Mouse (Mus musculus): ENCODE data around the gene Tm7sf3. TPM values are rescaled to one million over a fixed set of nuclear protein-coding genes. Genes with fewer than 3 reads are reported as not detected.

Tm7sf3 gene
- polyA plus RNA-seq, 1 experiment from 2014 or later, result 21.9 TPM

DNA sequence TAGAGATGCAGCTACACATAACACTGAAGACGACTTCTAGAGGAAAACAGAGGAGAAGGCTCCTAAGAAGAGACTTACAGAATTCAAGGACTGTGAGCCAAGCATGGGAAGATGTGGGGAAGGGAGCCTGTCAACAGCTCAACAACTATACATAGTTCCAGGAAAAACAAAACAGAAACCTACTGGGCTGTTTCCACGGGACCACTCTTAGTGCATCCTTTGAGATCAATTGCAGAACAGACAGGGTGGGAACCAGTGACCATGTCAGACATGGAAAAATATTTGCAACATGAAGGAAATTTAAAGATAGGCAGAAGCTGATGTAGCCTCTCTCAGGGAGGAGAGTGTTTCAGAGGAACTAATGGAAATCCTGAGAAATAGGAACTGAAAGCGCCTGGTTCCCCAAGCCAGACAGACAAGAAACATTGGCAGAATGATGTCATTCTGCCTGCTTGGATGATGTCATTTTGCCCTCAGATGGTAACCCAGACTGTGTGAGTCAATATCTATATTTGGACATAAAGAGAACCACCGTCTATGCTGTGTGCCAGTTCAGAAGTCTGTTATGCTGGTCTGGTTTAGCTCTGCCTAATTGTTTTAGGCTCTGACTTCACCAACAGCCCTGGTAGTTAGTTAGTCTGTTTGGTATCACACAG lies 32.4 kb upstream of the Tm7sf3 start:
- Histone ChIP-seq H3K4me1 (ENCODE audit: control insufficient read depth, low read depth, low read length) (no peaks in the 10 kb centered on the region), H3K9me3 (replicated peaks; ENCODE audit: control insufficient read depth, low read length) (peaks cover 2% of the 10 kb centered on the region), H3K27me3 (ENCODE audit: control insufficient read depth, insufficient read depth, low read depth, low read length) (no peaks in the 10 kb centered on the region), H3K9ac (ENCODE audit: low read depth, low read length) (no peak overlapping the region), H3K27ac (ENCODE audit: low read length) (no peak overlapping the region), H3K36me3 (ENCODE audit: control insufficient read depth, insufficient read depth) (no peaks in the 10 kb centered on the region), H3K4me3 (ENCODE audit: low read depth, low read length) (no peak overlapping the region), H3K4me2 (ENCODE audit: low read depth, low read length) (no peak overlapping the region)
- no peak for ATAC-seq (ENCODE audit: low read depth)
- 30% methylated on average over 4 of the region's 4 CpGs for WGBS (ENCODE audit: insufficient replicate concordance)

- no peak overlapping the region for H3K27ac ChIP-seq (ENCODE audit: low read length)
- H3K4me3 ChIP-seq (ENCODE audit: low read depth, low read length), result no peak overlapping the region
- no peak overlapping the region for H3K9ac ChIP-seq (ENCODE audit: low read depth, low read length)
- H3K4me2 ChIP-seq (ENCODE audit: low read depth, low read length), result no peak overlapping the region
- 52% methylated on average over 8 of the region's 8 CpGs for WGBS (ENCODE audit: insufficient replicate concordance)
- no peaks in the 10 kb centered on the region for H3K27me3 ChIP-seq (ENCODE audit: control insufficient read depth, insufficient read depth, low read depth, low read length)
- no peak for ATAC-seq (ENCODE audit: low read depth)
- peaks cover 2% of the 10 kb centered on the region for H3K9me3 ChIP-seq (replicated peaks; ENCODE audit: control insufficient read depth, low read length)
- no peaks in the 10 kb centered on the region for H3K4me1 ChIP-seq (ENCODE audit: control insufficient read depth, low read depth, low read length)
- no peaks in the 10 kb centered on the region for H3K36me3 ChIP-seq (ENCODE audit: control insufficient read depth, insufficient read depth)
Measured at GRCm38 (mm10) chr6:146674420-146674819, 31.8 kb upstream of the Tm7sf3 start.

DNA sequence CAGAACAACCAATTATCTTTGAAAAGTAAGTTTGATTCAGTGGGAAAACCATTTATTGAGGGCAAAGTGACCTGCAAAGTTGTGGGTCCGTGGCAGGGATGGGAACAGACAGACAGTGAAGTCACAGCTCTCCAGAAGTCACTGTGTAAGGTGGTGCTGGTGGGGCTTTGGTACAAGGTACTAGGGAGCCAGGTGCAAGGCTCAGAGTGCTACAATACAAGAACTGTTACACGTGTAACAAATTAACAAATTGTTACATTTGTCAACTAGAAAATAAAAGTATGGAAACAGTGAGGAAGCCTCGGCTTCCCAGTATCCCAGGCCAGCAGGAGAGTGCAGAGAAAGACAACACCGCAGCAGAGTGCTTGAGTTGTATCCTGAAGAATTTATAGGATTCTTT lies 31.1 kb upstream of the Tm7sf3 start:
- H3K9ac ChIP-seq (ENCODE audit: low read depth, low read length), result no peak overlapping the region
- H3K4me3 ChIP-seq (ENCODE audit: low read depth, low read length), result no peak overlapping the region
- peaks cover 2% of the 10 kb centered on the region for H3K9me3 ChIP-seq (replicated peaks; ENCODE audit: control insufficient read depth, low read length)
- 63% methylated on average over 4 of the region's 4 CpGs for WGBS (ENCODE audit: insufficient replicate concordance)
- no peak for ATAC-seq (ENCODE audit: low read depth)
- H3K27ac ChIP-seq (ENCODE audit: low read length), result no peak overlapping the region
- H3K4me2 ChIP-seq (ENCODE audit: low read depth, low read length), result no peak overlapping the region
- H3K27me3 ChIP-seq (ENCODE audit: control insufficient read depth, insufficient read depth, low read depth, low read length), result no peaks in the 10 kb centered on the region
- H3K36me3 ChIP-seq (ENCODE audit: control insufficient read depth, insufficient read depth), result no peaks in the 10 kb centered on the region
- no peaks in the 10 kb centered on the region for H3K4me1 ChIP-seq (ENCODE audit: control insufficient read depth, low read depth, low read length)

DNA sequence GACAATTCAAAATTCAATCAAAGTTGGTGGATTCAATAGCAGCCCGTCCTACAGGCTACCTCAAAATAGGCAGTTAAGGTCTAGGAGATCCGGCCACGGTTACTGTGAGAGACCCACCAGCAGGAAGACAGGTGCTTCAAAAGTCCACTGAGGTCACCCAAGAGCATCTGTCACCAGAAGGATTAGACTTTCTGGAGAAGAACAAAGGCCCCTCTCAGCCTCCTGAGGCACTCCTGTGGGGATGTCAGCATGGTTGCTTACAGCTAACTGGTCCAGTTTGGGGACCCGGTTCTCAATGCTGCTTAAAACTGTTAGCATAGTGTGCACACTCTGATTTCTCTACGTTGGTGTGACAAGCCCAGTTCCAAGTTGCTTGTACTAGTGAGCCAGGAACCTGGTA lies 29.5 kb upstream of the Tm7sf3 start:
- peaks cover 2% of the 10 kb centered on the region for H3K9me3 ChIP-seq (replicated peaks; ENCODE audit: control insufficient read depth, low read length)
- no peak overlapping the region for H3K4me3 ChIP-seq (ENCODE audit: low read depth, low read length)
- ATAC-seq (ENCODE audit: low read depth), result no peak
- H3K4me2 ChIP-seq (ENCODE audit: low read depth, low read length), result no peak overlapping the region
- no peaks in the 10 kb centered on the region for H3K4me1 ChIP-seq (ENCODE audit: control insufficient read depth, low read depth, low read length)
- no peak overlapping the region for H3K9ac ChIP-seq (ENCODE audit: low read depth, low read length)
- 64% methylated on average over 5 of the region's 5 CpGs for WGBS (ENCODE audit: insufficient replicate concordance)
- no peaks in the 10 kb centered on the region for H3K27me3 ChIP-seq (ENCODE audit: control insufficient read depth, insufficient read depth, low read depth, low read length)
- H3K36me3 ChIP-seq (ENCODE audit: control insufficient read depth, insufficient read depth), result no peaks in the 10 kb centered on the region
- H3K27ac ChIP-seq (ENCODE audit: low read length), result no peak overlapping the region

- no peaks in the 10 kb centered on the region for H3K4me1 ChIP-seq (ENCODE audit: control insufficient read depth, low read depth, low read length)
- H3K9me3 ChIP-seq (replicated peaks; ENCODE audit: control insufficient read depth, low read length), result peaks cover 2% of the 10 kb centered on the region
- 38% methylated on average over 15 of the region's 15 CpGs for WGBS (ENCODE audit: insufficient replicate concordance)
- no peaks in the 10 kb centered on the region for H3K27me3 ChIP-seq (ENCODE audit: control insufficient read depth, insufficient read depth, low read depth, low read length)
- ATAC-seq (ENCODE audit: low read depth), result no peak
- H3K36me3 ChIP-seq (ENCODE audit: control insufficient read depth, insufficient read depth), result no peaks in the 10 kb centered on the region
- no peak overlapping the region for H3K27ac ChIP-seq (ENCODE audit: low read length)
- H3K4me2 ChIP-seq (ENCODE audit: low read depth, low read length), result no peak overlapping the region
- H3K4me3 ChIP-seq (ENCODE audit: low read depth, low read length), result no peak overlapping the region
- H3K9ac ChIP-seq (ENCODE audit: low read depth, low read length), result no peak overlapping the region
Measured at GRCm38 (mm10) chr6:146670956-146671855, 28.6 kb upstream of the Tm7sf3 start.

GRCm38 (mm10) chr6:146668606-146669005 lies 26.0 kb upstream of the Tm7sf3 start:
- H3K27ac ChIP-seq (ENCODE audit: low read length), result no peak overlapping the region
- no peaks in the 10 kb centered on the region for H3K4me1 ChIP-seq (ENCODE audit: control insufficient read depth, low read depth, low read length)
- no peak overlapping the region for H3K4me2 ChIP-seq (ENCODE audit: low read depth, low read length)
- no peaks in the 10 kb centered on the region for H3K36me3 ChIP-seq (ENCODE audit: control insufficient read depth, insufficient read depth)
- no peaks in the 10 kb centered on the region for H3K27me3 ChIP-seq (ENCODE audit: control insufficient read depth, insufficient read depth, low read depth, low read length)
- no peak overlapping the region for H3K9ac ChIP-seq (ENCODE audit: low read depth, low read length)
- H3K9me3 ChIP-seq (replicated peaks; ENCODE audit: control insufficient read depth, low read length), result peaks cover 2% of the 10 kb centered on the region
- no peak overlapping the region for H3K4me3 ChIP-seq (ENCODE audit: low read depth, low read length)
- ATAC-seq (ENCODE audit: low read depth), result no peak

DNA sequence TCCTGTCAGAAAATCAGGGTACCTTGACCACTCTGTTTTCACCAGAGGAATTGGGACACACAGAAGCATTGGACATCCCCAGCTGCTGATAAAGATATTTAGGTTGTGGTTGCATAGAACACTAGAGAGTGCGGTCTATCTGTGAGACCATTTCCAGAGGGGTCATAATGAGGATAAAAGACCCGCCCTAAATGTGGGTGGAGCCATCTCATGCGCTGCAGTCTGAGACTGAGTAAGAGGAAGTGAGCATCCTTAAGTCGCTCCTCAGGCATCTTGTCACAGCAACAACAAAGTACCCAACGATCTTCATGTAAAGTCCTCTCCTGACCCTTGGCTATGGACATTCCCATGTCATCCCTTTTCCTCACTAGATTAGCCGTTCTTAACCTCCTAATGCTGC lies 24.2 kb upstream of the Tm7sf3 start:
- ATAC-seq (ENCODE audit: low read depth), result no peak
- no peak overlapping the region for H3K4me3 ChIP-seq (ENCODE audit: low read depth, low read length)
- H3K9ac ChIP-seq (ENCODE audit: low read depth, low read length), result no peak overlapping the region
- H3K27me3 ChIP-seq (ENCODE audit: control insufficient read depth, insufficient read depth, low read depth, low read length), result no peaks in the 10 kb centered on the region
- no peak overlapping the region for H3K27ac ChIP-seq (ENCODE audit: low read length)
- 44% methylated on average over 6 of the region's 6 CpGs for WGBS (ENCODE audit: insufficient replicate concordance)
- no peaks in the 10 kb centered on the region for H3K36me3 ChIP-seq (ENCODE audit: control insufficient read depth, insufficient read depth)
- H3K4me2 ChIP-seq (ENCODE audit: low read depth, low read length), result no peak overlapping the region
- H3K9me3 ChIP-seq (replicated peaks; ENCODE audit: control insufficient read depth, low read length), result peaks cover 2% of the 10 kb centered on the region
- H3K4me1 ChIP-seq (ENCODE audit: control insufficient read depth, low read depth, low read length), result no peaks in the 10 kb centered on the region

DNA sequence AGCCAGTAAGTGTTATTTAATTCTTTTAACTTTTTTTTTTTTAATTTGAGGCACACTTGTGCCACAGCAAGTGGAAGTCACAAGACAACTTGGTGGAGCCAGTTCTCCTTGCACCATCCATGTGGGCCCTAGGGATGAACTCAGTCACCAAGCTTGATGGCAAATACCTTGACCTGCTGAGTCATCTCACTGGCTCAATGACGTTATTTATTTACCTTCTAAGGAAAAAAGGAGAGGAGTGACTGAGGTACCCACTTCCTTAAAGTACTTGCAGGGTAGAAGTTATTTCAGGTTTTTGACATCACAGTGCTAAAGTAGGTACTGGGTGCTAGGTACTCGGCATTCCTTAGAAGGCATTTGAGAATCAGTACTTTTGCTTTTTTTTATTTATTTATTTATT lies 22.8 kb upstream of the Tm7sf3 start:
- H3K4me1 ChIP-seq (ENCODE audit: control insufficient read depth, low read depth, low read length), result no peaks in the 10 kb centered on the region
- peaks cover under 1% of the 10 kb centered on the region for H3K9me3 ChIP-seq (replicated peaks; ENCODE audit: control insufficient read depth, low read length)
- H3K27me3 ChIP-seq (ENCODE audit: control insufficient read depth, insufficient read depth, low read depth, low read length), result no peaks in the 10 kb centered on the region
- 0 out of 2 replicates have a peak, but pooled peaks have one; percentile 37 for ATAC-seq (ENCODE audit: low read depth)
- H3K36me3 ChIP-seq (ENCODE audit: control insufficient read depth, insufficient read depth), result no peaks in the 10 kb centered on the region
- no peak overlapping the region for H3K4me3 ChIP-seq (ENCODE audit: low read depth, low read length)
- 35% methylated on average over 2 of the region's 2 CpGs for WGBS (ENCODE audit: insufficient replicate concordance)
- no peak overlapping the region for H3K4me2 ChIP-seq (ENCODE audit: low read depth, low read length)
- H3K9ac ChIP-seq (ENCODE audit: low read depth, low read length), result no peak overlapping the region
- no peak overlapping the region for H3K27ac ChIP-seq (ENCODE audit: low read length)

- ATAC-seq (ENCODE audit: low read depth), result no peak
Measured at GRCm38 (mm10) chr6:146664917-146665316, 22.3 kb upstream of the Tm7sf3 start.

More at GRCm38 (mm10) chr6:146664917-146665316, 22.3 kb upstream of the Tm7sf3 start:
- no peak overlapping the region for H3K9ac ChIP-seq (ENCODE audit: low read depth, low read length)
- H3K27ac ChIP-seq (ENCODE audit: low read length), result no peak overlapping the region
- no peak overlapping the region for H3K4me3 ChIP-seq (ENCODE audit: low read depth, low read length)
- H3K27me3 ChIP-seq (ENCODE audit: control insufficient read depth, insufficient read depth, low read depth, low read length), result no peaks in the 10 kb centered on the region
- H3K4me2 ChIP-seq (ENCODE audit: low read depth, low read length), result no peak overlapping the region
- H3K9me3 ChIP-seq (replicated peaks; ENCODE audit: control insufficient read depth, low read length), result no peaks in the 10 kb centered on the region
- H3K36me3 ChIP-seq (ENCODE audit: control insufficient read depth, insufficient read depth), result no peaks in the 10 kb centered on the region
- no peaks in the 10 kb centered on the region for H3K4me1 ChIP-seq (ENCODE audit: control insufficient read depth, low read depth, low read length)
- WGBS (ENCODE audit: insufficient replicate concordance), result 67% methylated on average over 5 of the region's 5 CpGs

All from liver, embryonic 16.5 days (tissue).